ENCODE assay signal across 12 mouse cellular contexts in the genomic region with DNA sequence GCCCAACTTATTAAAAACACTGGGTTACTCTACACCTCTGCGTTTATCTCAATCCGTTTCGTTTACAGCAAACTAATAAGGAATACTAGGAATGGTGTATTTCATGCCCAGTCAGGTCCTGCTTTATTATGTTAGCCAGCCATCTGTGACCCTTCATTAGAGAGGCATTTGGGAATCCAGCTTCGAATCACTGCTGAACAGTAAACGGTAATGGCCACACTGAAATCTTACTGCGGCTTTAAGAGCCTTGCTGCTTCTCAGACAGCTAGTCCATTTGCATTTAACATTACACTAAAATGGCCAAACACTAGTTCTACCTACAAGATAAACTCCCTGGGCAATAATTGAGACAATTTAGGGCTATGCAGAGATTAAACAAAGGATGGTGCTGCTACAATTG. TPM values are rescaled to one million over a fixed set of nuclear protein-coding genes. Genes with fewer than 3 reads are reported as not detected.
DNase-seq lines count a peak whose midpoint lies in the region; ATAC-seq and TF ChIP-seq lines count a peak whose summit lies in the region.
"Had no signal": no experiment of that assay in that cellular context is flagged by ENCODE, and none has a peak within 500 bp of the region (broad histone marks: within the 10 kb centered on the region; RNA-seq: fewer than 3 reads in every experiment).

No protein-coding gene starts in this region.

- H3K4me1 ChIP-seq in hindbrain, embryonic 15.5 days (replicated peaks): peaks cover 15% of the 10 kb centered on the region
- H3K4me1 ChIP-seq in neural tube, embryonic 15.5 days: peaks cover 11% of the 10 kb centered on the region
- H3K4me1 ChIP-seq: embryonic facial prominence, embryonic 12.5 days had no signal

- no peaks in the 10 kb centered on the region for H3K27me3 ChIP-seq in hindbrain, embryonic 15.5 days
- H3K27me3 ChIP-seq in neural tube, embryonic 15.5 days (replicated peaks): no peaks in the 10 kb centered on the region

- DNase-seq in cerebellum, adult 8-10 months: peak; percentile 32
- no peak for DNase-seq in cerebellum, postnatal 4 days (ENCODE audit: low spot score in 2 of 2)
- no peak for DNase-seq in layer of hippocampus, adult 2 months (ENCODE audit: low spot score in 2 of 2)
- no peak for DNase-seq in layer of hippocampus, postnatal 10 days (ENCODE audit: low spot score in 2 of 2)
- DNase-seq in urinary bladder, adult 18-20 months (ENCODE audit: low spot score in 2 of 2): no peak
- no peak for DNase-seq in frontal cortex, postnatal 36 days (ENCODE audit: low spot score in 2 of 2)
- DNase-seq: adrenal gland, postnatal 10 days had no signal

- H3K9me3 ChIP-seq in hindbrain, embryonic 15.5 days: no peaks in the 10 kb centered on the region
- no peaks in the 10 kb centered on the region for H3K9me3 ChIP-seq in neural tube, embryonic 15.5 days (replicated peaks)
- H3K9me3 ChIP-seq: embryonic facial prominence, embryonic 12.5 days had no signal

- peak overlapping the region; percentile 99 for H3K27ac ChIP-seq in layer of hippocampus, adult 2 months
- H3K27ac ChIP-seq in hindbrain, embryonic 15.5 days (replicated peaks): peak overlapping the region; percentile 97
- H3K27ac ChIP-seq in neural tube, embryonic 15.5 days (replicated peaks): peak overlapping the region; percentile 94
- H3K27ac ChIP-seq: embryonic facial prominence, embryonic 12.5 days had no signal

- ATAC-seq in hindbrain, embryonic 15.5 days (ENCODE audit: low FRiP score, low read depth): 0 out of 2 replicates have a peak, but pooled peaks have one; percentile 3
- ATAC-seq in neural tube, embryonic 15.5 days (ENCODE audit: low FRiP score): peak; percentile 22; the same call in 1 of the 2 replicates

- 43% methylated on average over 6 of the region's 6 CpGs for WGBS in hindbrain, embryonic 15.5 days
- WGBS in neural tube, embryonic 15.5 days: 17% methylated on average over 6 of the region's 6 CpGs

- no peaks in the 10 kb centered on the region for H3K36me3 ChIP-seq in hindbrain, embryonic 15.5 days
- no peaks in the 10 kb centered on the region for H3K36me3 ChIP-seq in neural tube, embryonic 15.5 days
- H3K36me3 ChIP-seq: embryonic facial prominence, embryonic 12.5 days had no signal

- H3K4me3 ChIP-seq in layer of hippocampus, adult 2 months: peak overlapping the region; percentile 90
- H3K4me3 ChIP-seq in hindbrain, embryonic 15.5 days: peak overlapping the region; percentile 87
- peak overlapping the region; percentile 63 for H3K4me3 ChIP-seq in neural tube, embryonic 15.5 days (replicated peaks)
- H3K4me3 ChIP-seq: embryonic facial prominence, embryonic 12.5 days had no signal

- no peak for TF ChIP-seq CTCF in layer of hippocampus, adult 2 months (conservative IDR thresholded peaks at IDR 0.05)

- peak overlapping the region; percentile 83 for H3K4me2 ChIP-seq in hindbrain, embryonic 15.5 days
- peak overlapping the region; percentile 69 for H3K4me2 ChIP-seq in neural tube, embryonic 15.5 days

- H3K9ac ChIP-seq in hindbrain, embryonic 15.5 days: peak overlapping the region; percentile 84
- H3K9ac ChIP-seq in neural tube, embryonic 15.5 days (replicated peaks): peak overlapping the region; percentile 78
- H3K9ac ChIP-seq: embryonic facial prominence, embryonic 12.5 days had no signal

RNA-seq across cellular contexts. Expression of a gene that starts 1.7 kb away (rescaled TPM):
- 10 to 100 TPM; 86.1 to 87.7 TPM for total RNA-seq in layer of hippocampus, adult 2 months (2021)
- total RNA-seq in layer of hippocampus, postnatal 10 days (2021): 10 to 100 TPM; 79.3 to 80.2 TPM
- 6.4 and 6.5 TPM in 2 replicates for polyA plus RNA-seq in hindbrain, embryonic 15.5 days (2015; fragmentation: Nextera tagmentation; extraction: Ambion mirVana)
- polyA plus RNA-seq in neural tube, embryonic 15.5 days (2015; fragmentation: Nextera tagmentation; extraction: Ambion mirVana): 6.4 and 7.4 TPM in 2 replicates

RNA-seq across cellular contexts. Expression of a gene that starts 44.5 kb away (rescaled TPM):
- not detected for total RNA-seq in layer of hippocampus, adult 2 months (2021)
- not detected for total RNA-seq in layer of hippocampus, postnatal 10 days (2021)
- polyA plus RNA-seq in hindbrain, embryonic 15.5 days (2015; fragmentation: Nextera tagmentation; extraction: Ambion mirVana): 0.55 and 0.71 TPM in 2 replicates
- polyA plus RNA-seq in neural tube, embryonic 15.5 days (2015; fragmentation: Nextera tagmentation; extraction: Ambion mirVana): 0.28 and 0.50 TPM in 2 replicates
- total RNA-seq: adrenal gland, postnatal 10 days; gastrocnemius, postnatal 4 days; left cerebral cortex, postnatal 36 days had no signal
- polyA plus RNA-seq: embryonic facial prominence, embryonic 12.5 days had no signal
